Mouse (Mus musculus) CH12.LX (cell line): ENCODE data around the gene Gmppa. TPM values are rescaled to one million over a fixed set of nuclear protein-coding genes. Genes with fewer than 3 reads are reported as not detected.

Experiments
- DNase-seq: peaks from one replicate; pipeline ENCODE4 v3.0.0-alpha.2; 2013; ENCODE audit errors: extremely low read depth
- H3K27ac ChIP-seq: 2 replicates; pipeline ENCODE4 v1.5.1; 2012; ENCODE audit warnings: low read depth, mild to moderate bottlenecking, control low read depth, moderate library complexity; ENCODE audit not compliant: insufficient read depth
- H3K27me3 ChIP-seq: replicated peaks from 2 replicates; pipeline ENCODE3; 2012; ENCODE audit warnings: inconsistent platforms
- H3K36me3 ChIP-seq, 2 experiments: replicated peaks in 1 of 2; 2 replicates each; pipeline versions ENCODE3 to v1.6.1; 2012; ENCODE audit warnings: inconsistent platforms in 1 of 2, low read length in 1 of 2, mild to moderate bottlenecking in 1 of 2, mixed read lengths in 1 of 2, moderate library complexity in 1 of 2; ENCODE audit not compliant: control insufficient read depth in 1 of 2, insufficient read depth in 1 of 2
- H3K4me1 ChIP-seq, 2 experiments: 2 replicates each; pipeline ENCODE4 v1.6.1; 2012; ENCODE audit warnings: inconsistent platforms in 1 of 2, moderate library complexity in 1 of 2; ENCODE audit not compliant: insufficient read depth in 2 of 2, control insufficient read depth in 1 of 2
- H3K4me2 ChIP-seq: 2 replicates; pipeline ENCODE4 v1.6.1; 2012; ENCODE audit warnings: low read depth, mild to moderate bottlenecking, control low read depth; ENCODE audit not compliant: poor library complexity, insufficient read depth, severe bottlenecking
- H3K4me3 ChIP-seq, 3 experiments: fragments of 150-350 bp in 1 of 3; sonication (generic) in 1 of 3; replicated peaks in 1 of 3; 2 replicates each; pipeline versions ENCODE3 to v1.5.1; 2011 to 2012; ENCODE audit warnings: low read depth in 2 of 3, low read length in 2 of 3, mild to moderate bottlenecking in 2 of 3, moderate library complexity in 2 of 3, control low read depth in 1 of 3, improper control_type of control experiment in 1 of 3, inconsistent platforms in 1 of 3, mixed read lengths in 1 of 3; ENCODE audit not compliant: poor library complexity in 1 of 3
- H3K79me2 ChIP-seq: replicated peaks from 2 replicates; pipeline ENCODE4 v1.6.1; 2012; ENCODE audit warnings: mild to moderate bottlenecking, moderate library complexity; ENCODE audit not compliant: control insufficient read depth, poor library complexity, insufficient read depth, severe bottlenecking; ENCODE audit errors: extremely low read depth
- H3K9ac ChIP-seq: 2 replicates; pipeline ENCODE4 v1.6.1; 2012; ENCODE audit warnings: low read depth, mild to moderate bottlenecking, control low read depth, moderate library complexity; ENCODE audit not compliant: insufficient read depth
- H3K9me3 ChIP-seq: replicated peaks from 2 replicates; pipeline ENCODE3; 2012; ENCODE audit warnings: low read length, inconsistent platforms, mixed read lengths
- BHLHE40 ChIP-seq: IDR thresholded peaks from 2 replicates; pipeline ENCODE4 v1.6.1; 2011; ENCODE audit warnings: mild to moderate bottlenecking, low read depth, low read length, improper control_type of control experiment
- CHD2 ChIP-seq: IDR thresholded peaks from 2 replicates; pipeline ENCODE4 v1.6.1; 2011; ENCODE audit warnings: low read length, improper control_type of control experiment
- CTCF ChIP-seq, 2 experiments: IDR thresholded peaks in 1 of 2; conservative IDR thresholded peaks in 1 of 2; 2 replicates each; pipeline ENCODE4 v1.5.1; 2011 to 2012; ENCODE audit warnings: low read depth in 2 of 2, low read length in 2 of 2, improper control_type of control experiment in 1 of 2, inconsistent platforms in 1 of 2, mild to moderate bottlenecking in 1 of 2, moderate library complexity in 1 of 2
- GABPA ChIP-seq: IDR thresholded peaks from 2 replicates; pipeline ENCODE4 v1.6.1; 2012; ENCODE audit warnings: low read depth, low read length, improper control_type of control experiment, inconsistent platforms; ENCODE audit not compliant: insufficient replicate concordance
- HCFC1 ChIP-seq: IDR thresholded peaks from 2 replicates; pipeline ENCODE4 v1.6.1; 2012; ENCODE audit warnings: low read depth, mild to moderate bottlenecking, inconsistent platforms, low read length, improper control_type of control experiment
- IRF4 ChIP-seq: IDR thresholded peaks from 2 replicates; pipeline ENCODE4 v1.6.1; 2014; ENCODE audit warnings: low read depth, mild to moderate bottlenecking, inconsistent platforms, low read length, improper control_type of control experiment
- JUND ChIP-seq: conservative IDR thresholded peaks from 2 replicates; pipeline ENCODE4 v1.6.1; 2011; ENCODE audit warnings: low read depth, low read length, improper control_type of control experiment
- MAFK ChIP-seq: IDR thresholded peaks from 2 replicates; pipeline ENCODE4 v1.6.1; 2011; ENCODE audit warnings: low read length, improper control_type of control experiment; ENCODE audit not compliant: insufficient replicate concordance
- MAZ ChIP-seq: IDR thresholded peaks from 2 replicates; pipeline ENCODE4 v1.6.1; 2012; ENCODE audit warnings: low read depth, mild to moderate bottlenecking, inconsistent platforms, low read length, improper control_type of control experiment, moderate library complexity
- MXI1 ChIP-seq: IDR thresholded peaks from 2 replicates; pipeline ENCODE4 v1.6.1; 2011; ENCODE audit warnings: mild to moderate bottlenecking, low read depth, low read length, improper control_type of control experiment
- MYC ChIP-seq: IDR thresholded peaks from 2 replicates; pipeline ENCODE4 v1.6.1; 2011; ENCODE audit warnings: low read depth, mild to moderate bottlenecking, improper control_type of control experiment, low read length
- NELFE ChIP-seq: IDR thresholded peaks from 2 replicates; pipeline ENCODE4 v1.6.1; 2011; ENCODE audit warnings: low read depth, low read length, improper control_type of control experiment
- NRF1 ChIP-seq: IDR thresholded peaks from 2 replicates; pipeline ENCODE4 v1.6.1; 2014; ENCODE audit warnings: low read depth, mild to moderate bottlenecking, inconsistent platforms, low read length, improper control_type of control experiment, moderate library complexity
- RCOR1 ChIP-seq: conservative IDR thresholded peaks from 2 replicates; pipeline ENCODE4 v1.6.1; 2012; ENCODE audit warnings: low read depth, mild to moderate bottlenecking, inconsistent platforms, low read length, improper control_type of control experiment
- SMC3 ChIP-seq: IDR thresholded peaks from 2 replicates; pipeline ENCODE4 v1.6.1; 2011; ENCODE audit warnings: low read depth, low read length, improper control_type of control experiment
- TBP ChIP-seq: conservative IDR thresholded peaks from 2 replicates; pipeline ENCODE4 v1.6.1; 2011; ENCODE audit warnings: low read depth, low read length, improper control_type of control experiment
- TCF12 ChIP-seq: IDR thresholded peaks from 2 replicates; pipeline ENCODE4 v1.6.1; 2014; ENCODE audit warnings: low read depth, mild to moderate bottlenecking, inconsistent platforms, low read length, improper control_type of control experiment
- USF1 ChIP-seq: IDR thresholded peaks from 2 replicates; pipeline ENCODE4 v1.6.1; 2014; ENCODE audit warnings: low read depth, mild to moderate bottlenecking, inconsistent platforms, low read length, improper control_type of control experiment
- ZC3H11A ChIP-seq: IDR thresholded peaks from 2 replicates; pipeline ENCODE4 v1.6.1; 2012; ENCODE audit warnings: low read depth, mild to moderate bottlenecking, inconsistent platforms, low read length, improper control_type of control experiment
- ZKSCAN1 ChIP-seq: IDR thresholded peaks from 2 replicates; pipeline ENCODE4 v1.6.1; 2012; ENCODE audit warnings: low read depth, inconsistent platforms, low read length, improper control_type of control experiment, borderline replicate concordance
- dilution Hi-C: fragments of 300-500 bp; cut with MboI; formaldehyde crosslinking; loops from 2 replicates; pipeline ENCODE4 v1.14.3; 2020; ENCODE audit warnings: low sequenced_read_pairs; ENCODE audit not compliant: extremely low pct_unique_long_range_greater_than_20kb, extremely low pct_ligation_motif_present
- in situ Hi-C: fragments of 300-500 bp; cut with MboI; formaldehyde crosslinking; loops from 3 replicates; pipeline ENCODE4 v1.14.3; 2019; ENCODE audit warnings: low sequenced_read_pairs, low pct_ligation_motif_present, low pct_unique_long_range_greater_than_20kb, mixed read lengths
- polyA plus RNA-seq: library from polyadenylated mRNA; unstranded; fragments of >175 nt; gene quantifications from 2 replicates; pipeline ENCODE4 v1.2.1, GENCODE M21; 2012; ENCODE audit warnings: low read depth; ENCODE audit not compliant: insufficient read length
- total RNA-seq, 2 experiments: library from RNA; depleted of rRNA; stranded (reverse); fragments of 300-350 nt in 1 of 2; fragments of >200 nt in 1 of 2; gene quantifications; 2 replicates each; pipeline ENCODE4 v1.2.3; 2012 to 2014

Gmppa gene
- total and polyA plus RNA-seq, 3 experiments = 102 to 153 (median 126) TPM

- Histone ChIP-seq H3K4me3 (no peak overlapping the region), H3K79me2 (no peaks in the 10 kb centered on the region), H3K4me2 (no peak overlapping the region), H3K9me3 (peaks cover 10% of the 10 kb centered on the region), H3K36me3 (peaks cover 7 to 83% of the 10 kb centered on the region in 2 experiments), H3K27me3 (no peaks in the 10 kb centered on the region), H3K4me1 (no peaks in the 10 kb centered on the region), H3K27ac (no peak overlapping the region), H3K9ac (no peak overlapping the region)
- dilution Hi-C loops (no loop called here), in situ Hi-C loops (no loop called here)
- no peak for DNase-seq
- no peak for TF ChIP-seq SMC3
- no peak for TF ChIP-seq TBP
- no peak for TF ChIP-seq GABPA
- no peak for TF ChIP-seq MAFK
- TF ChIP-seq USF1 = no peak
- no peak for TF ChIP-seq CTCF (conservative IDR thresholded peaks at IDR 0.05 in 1 of 2, IDR thresholded peaks at IDR 0.05 in 1 of 2; ENCODE audit: low read depth in 2 of 2, low read length in 2 of 2)
- TF ChIP-seq JUND = no peak
- no peak for TF ChIP-seq MYC
- TF ChIP-seq MXI1 = no peak
- no peak for TF ChIP-seq TCF12
- TF ChIP-seq BHLHE40 = no peak
- TF ChIP-seq ZC3H11A = no peak
- no peak for TF ChIP-seq CHD2
- no peak for TF ChIP-seq ZKSCAN1
- TF ChIP-seq NELFE = no peak
- no peak for TF ChIP-seq IRF4
- TF ChIP-seq RCOR1 = no peak
- TF ChIP-seq NRF1 = no peak
- no peak for TF ChIP-seq HCFC1
- TF ChIP-seq MAZ = no peak
Observed at GRCm38 (mm10) chr1:75387929-75388897, 47.5 kb upstream of the Gmppa start.
